Mouse (Mus musculus) liver, postnatal 0 days (tissue): ENCODE results near the gene Dnah9. TPM values are rescaled to one million over a fixed set of nuclear protein-coding genes. Genes with fewer than 3 reads are reported as not detected.
A peak's percentile ranks its signal among the peaks of the same experiment; 100 is the strongest.

Source experiments
- ATAC-seq: fragments of 200-750 bp; cut with Nextera tagmentation; 2 replicates; pipeline ENCODE4 v1.8.0; 2017; ENCODE audit warnings: mild to moderate bottlenecking, moderate library complexity
- DNase-seq: peaks from one replicate; pipeline ENCODE4 v3.0.0-alpha.2; 2016
- H3K27ac ChIP-seq: fragments of 300-500 bp; sonication (generic); 2 replicates; pipeline ENCODE4 v1.5.1; 2014; ENCODE audit warnings: antibody characterized with exemption, moderate library complexity, mild to moderate bottlenecking, low read depth
- H3K27me3 ChIP-seq: fragments of 300-500 bp; sonication (generic); 2 replicates; pipeline ENCODE4 v1.6.1; 2014; ENCODE audit warnings: low read length, control low read depth, mixed read lengths; ENCODE audit not compliant: insufficient read depth
- H3K36me3 ChIP-seq: fragments of 300-500 bp; sonication (generic); replicated peaks from 2 replicates; pipeline ENCODE4 v1.6.1; 2014; ENCODE audit warnings: mild to moderate bottlenecking, control low read depth, low read length, moderate library complexity, mixed read lengths; ENCODE audit not compliant: insufficient read depth
- H3K4me1 ChIP-seq: fragments of 300-500 bp; sonication (generic); 2 replicates; pipeline ENCODE4 v1.6.1; 2014; ENCODE audit warnings: antibody characterized with exemption, mild to moderate bottlenecking, control low read depth; ENCODE audit not compliant: insufficient read depth
- H3K4me2 ChIP-seq: fragments of 300-500 bp; sonication (generic); 2 replicates; pipeline ENCODE4 v1.6.1; 2014; ENCODE audit warnings: low read depth, mild to moderate bottlenecking, low read length, moderate library complexity, mixed read lengths
- H3K4me3 ChIP-seq: fragments of 300-500 bp; sonication (generic); 2 replicates; pipeline ENCODE4 v1.5.1; 2014; ENCODE audit warnings: low read depth, low read length
- H3K9ac ChIP-seq: fragments of 300-500 bp; sonication (generic); replicated peaks from 2 replicates; pipeline ENCODE4 v1.6.1; 2014; ENCODE audit warnings: mild to moderate bottlenecking, moderate library complexity
- H3K9me3 ChIP-seq: fragments of 300-500 bp; sonication (generic); 2 replicates; pipeline ENCODE4 v1.6.1; 2016; ENCODE audit warnings: mild to moderate bottlenecking, control low read depth, low read length, mixed read lengths
- CTCF ChIP-seq: sonication (generic); IDR thresholded peaks from 2 replicates; pipeline ENCODE4 v1.5.1; 2016; ENCODE audit warnings: antibody characterized with exemption, low read depth
- EP300 ChIP-seq: IDR thresholded peaks from 2 replicates; pipeline ENCODE4 v1.6.1; 2016; ENCODE audit warnings: antibody characterized with exemption, low read depth, mild to moderate bottlenecking
- WGBS: fragments of 180-500 bp; shearing (Covaris S2); extraction: QIAGEN DNeasy Blood & Tissue Kit; methylation state at CpG from one replicate; pipeline ENCODE4 v1.1.7; 2014; ENCODE audit not compliant: insufficient replicate concordance; 5-methylcytosine and 5-hydroxymethylcytosine counted together
- polyA plus RNA-seq: library from polyadenylated mRNA; unstranded; fragments of >200 nt; fragmentation: Nextera tagmentation; extraction: Ambion mirVana; gene quantifications from 2 replicates; pipeline ENCODE4 v1.2.1, GENCODE M21; 2015

The Dnah9 gene
- polyA plus RNA-seq, 1 experiment from 2014 or later: not detected

GRCm38 (mm10) chr11:66134826-66135225 lies 33.5 kb downstream of the Dnah9 start:
- Histone ChIP-seq H3K4me2 (no peak overlapping the region), H3K36me3 (no peaks in the 10 kb centered on the region), H3K9me3 (no peaks in the 10 kb centered on the region), H3K4me1 (no peaks in the 10 kb centered on the region), H3K27me3 (no peaks in the 10 kb centered on the region), H3K27ac (no peak overlapping the region), H3K4me3 (no peak overlapping the region), H3K9ac (no peak overlapping the region)
- 74% methylated on average over 6 of the region's 6 CpGs for WGBS
- no peak for DNase-seq
- ATAC-seq: no peak
- no peak for TF ChIP-seq EP300
- no peak for TF ChIP-seq CTCF

- ATAC-seq (no peak), DNase-seq (no peak)
- H3K27ac ChIP-seq: no peak overlapping the region
- H3K4me3 ChIP-seq: no peak overlapping the region
- TF ChIP-seq CTCF (no peak), EP300 (no peak)
- H3K36me3 ChIP-seq: no peaks in the 10 kb centered on the region
- H3K9me3 ChIP-seq: no peaks in the 10 kb centered on the region
- H3K4me2 ChIP-seq: no peak overlapping the region
- H3K4me1 ChIP-seq: no peaks in the 10 kb centered on the region
- H3K9ac ChIP-seq: no peak overlapping the region
- no peaks in the 10 kb centered on the region for H3K27me3 ChIP-seq
These were observed 42.2 kb downstream of the Dnah9 start for GRCm38 (mm10) chr11:66126150-66126549.

- no peak overlapping the region for H3K9ac ChIP-seq
- no peak overlapping the region for H3K27ac ChIP-seq
- 36% methylated on average over 6 of the region's 6 CpGs for WGBS
- no peaks in the 10 kb centered on the region for H3K4me1 ChIP-seq
- TF ChIP-seq CTCF (no peak), EP300 (no peak)
- no peaks in the 10 kb centered on the region for H3K36me3 ChIP-seq
- no peaks in the 10 kb centered on the region for H3K27me3 ChIP-seq
- no peak overlapping the region for H3K4me3 ChIP-seq
- ATAC-seq (no peak), DNase-seq (no peak)
- H3K9me3 ChIP-seq: no peaks in the 10 kb centered on the region
- no peak overlapping the region for H3K4me2 ChIP-seq
These were observed 43.9 kb downstream of the Dnah9 start for GRCm38 (mm10) chr11:66124496-66124895.

- TF ChIP-seq EP300 (no peak), CTCF (peak; percentile 73)
- no peaks in the 10 kb centered on the region for H3K9me3 ChIP-seq
- WGBS: 20% methylated on average over 3 of the region's 3 CpGs
- H3K27me3 ChIP-seq: no peaks in the 10 kb centered on the region
- no peak overlapping the region for H3K4me2 ChIP-seq
- H3K9ac ChIP-seq: no peak overlapping the region
- no peak overlapping the region for H3K27ac ChIP-seq
- H3K4me1 ChIP-seq: no peaks in the 10 kb centered on the region
- no peak overlapping the region for H3K4me3 ChIP-seq
- DNase-seq (peak; percentile 40), ATAC-seq (no peak)
- no peaks in the 10 kb centered on the region for H3K36me3 ChIP-seq
These were observed 46.3 kb downstream of the Dnah9 start for GRCm38 (mm10) chr11:66122017-66122416.

- no peak for TF ChIP-seq CTCF
- no peak for TF ChIP-seq EP300
- no peak for ATAC-seq
These were observed 84.6 kb downstream of the Dnah9 start for GRCm38 (mm10) chr11:66083663-66084254.

GRCm38 (mm10) chr11:66072921-66073320 lies 95.4 kb downstream of the Dnah9 start:
- ATAC-seq (no peak), DNase-seq (no peak)
- Histone ChIP-seq H3K4me1 (no peaks in the 10 kb centered on the region), H3K4me3 (no peak overlapping the region), H3K9me3 (no peaks in the 10 kb centered on the region), H3K4me2 (no peak overlapping the region), H3K36me3 (no peaks in the 10 kb centered on the region), H3K27ac (no peak overlapping the region), H3K27me3 (no peaks in the 10 kb centered on the region), H3K9ac (no peak overlapping the region)
- 66% methylated on average over 5 of the region's 5 CpGs for WGBS
- TF ChIP-seq EP300 (no peak), CTCF (no peak)

More at GRCm38 (mm10) chr11:66083663-66084254, 84.6 kb downstream of the Dnah9 start:
- Histone ChIP-seq H3K4me1 (no peaks in the 10 kb centered on the region), H3K36me3 (no peaks in the 10 kb centered on the region), H3K9me3 (no peaks in the 10 kb centered on the region), H3K9ac (no peak overlapping the region), H3K4me2 (no peak overlapping the region), H3K27me3 (no peaks in the 10 kb centered on the region), H3K27ac (no peak overlapping the region), H3K4me3 (no peak overlapping the region)
- 73% methylated on average over 7 of the region's 7 CpGs for WGBS
- no peak for DNase-seq

GRCm38 (mm10) chr11:66058956-66059355 lies 109.4 kb downstream of the Dnah9 start:
- no peaks in the 10 kb centered on the region for H3K27me3 ChIP-seq
- H3K36me3 ChIP-seq: no peaks in the 10 kb centered on the region
- no peak overlapping the region for H3K27ac ChIP-seq
- H3K4me1 ChIP-seq: no peaks in the 10 kb centered on the region
- DNase-seq (no peak), ATAC-seq (no peak)
- TF ChIP-seq CTCF (no peak), EP300 (no peak)
- H3K9me3 ChIP-seq: no peaks in the 10 kb centered on the region
- whole genome bisulfite sequencing: 53% methylated on average over 3 of the region's 3 CpGs
- no peak overlapping the region for H3K4me3 ChIP-seq
- H3K9ac ChIP-seq: no peak overlapping the region
- no peak overlapping the region for H3K4me2 ChIP-seq
